Mouse (Mus musculus): Measurements from ENCODE around the gene Olfr1094. TPM values are rescaled to one million over a fixed set of nuclear protein-coding genes. Genes with fewer than 3 reads are reported as not detected.

Olfr1094 gene
- polyA plus RNA-seq (2015; fragmentation: Nextera tagmentation; extraction: Ambion mirVana), result not detected in 2 replicates

- no peak within 1 kb of the TSS for H3K9ac ChIP-seq
- H3K36me3 ChIP-seq, result no peaks in the 10 kb centered on the region
- ATAC-seq (replicated peaks; ENCODE audit: insufficient number of reproducible peaks, insufficient read depth, low FRiP score, low read depth), result no peak
- H3K27ac ChIP-seq, result no peak within 1 kb of the TSS
- H3K4me2 ChIP-seq, result no peak within 1 kb of the TSS
- H3K4me3 ChIP-seq, result no peak within 1 kb of the TSS
- H3K27me3 ChIP-seq, result no peaks in the 10 kb centered on the region
- H3K9me3 ChIP-seq (replicated peaks), result no peaks in the 10 kb centered on the region
- no peaks in the 10 kb centered on the region for H3K4me1 ChIP-seq (replicated peaks)
Measured at GRCm38 (mm10) chr2:86824363-86824762, at the start of gene Olfr1094. Olfr1094 (plus strand) TSS chr2:86824663.

- Histone ChIP-seq H3K9ac (no peak within 1 kb of the TSS), H3K4me3 (no peak within 1 kb of the TSS), H3K36me3 (no peaks in the 10 kb centered on the region), H3K9me3 (replicated peaks) (no peaks in the 10 kb centered on the region), H3K27me3 (no peaks in the 10 kb centered on the region), H3K27ac (no peak within 1 kb of the TSS), H3K4me1 (replicated peaks) (no peaks in the 10 kb centered on the region), H3K4me2 (no peak within 1 kb of the TSS)
- WGBS, result 61% methylated on average over 2 of the region's 2 CpGs
- ATAC-seq (replicated peaks; ENCODE audit: insufficient number of reproducible peaks, insufficient read depth, low FRiP score, low read depth), result no peak
Measured at GRCm38 (mm10) chr2:86782179-86782578, 42.3 kb upstream of the Olfr1094 start, which contains the start of gene Olfr1093. Olfr1093 (plus strand) TSS chr2:86782479.

DNA sequence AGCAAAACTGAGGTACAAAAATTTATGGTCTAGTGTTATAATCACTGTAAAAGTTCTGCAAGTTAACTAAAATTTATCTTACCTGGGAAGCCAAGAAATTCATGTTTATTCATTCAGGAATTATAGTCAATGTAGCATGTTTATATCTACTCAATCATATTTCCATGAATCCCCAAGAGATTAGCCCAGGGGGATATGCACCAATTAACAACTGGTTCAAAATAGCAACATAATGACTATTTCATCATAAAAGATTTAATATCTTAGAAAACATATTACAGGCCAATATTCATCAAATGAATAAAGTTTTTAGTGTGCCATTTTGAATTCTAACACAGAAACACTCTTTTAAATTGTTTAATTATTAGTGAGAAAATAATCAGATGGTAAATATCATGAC, 14.5 kb upstream of the Olfr1094 start, which contains the start of gene Olfr141:
Olfr141 (minus strand) TSS at position 101 of the 400 bp plus-strand sequence.
- no peaks in the 10 kb centered on the region for H3K4me1 ChIP-seq (replicated peaks)
- H3K27me3 ChIP-seq, result no peaks in the 10 kb centered on the region

DNA sequence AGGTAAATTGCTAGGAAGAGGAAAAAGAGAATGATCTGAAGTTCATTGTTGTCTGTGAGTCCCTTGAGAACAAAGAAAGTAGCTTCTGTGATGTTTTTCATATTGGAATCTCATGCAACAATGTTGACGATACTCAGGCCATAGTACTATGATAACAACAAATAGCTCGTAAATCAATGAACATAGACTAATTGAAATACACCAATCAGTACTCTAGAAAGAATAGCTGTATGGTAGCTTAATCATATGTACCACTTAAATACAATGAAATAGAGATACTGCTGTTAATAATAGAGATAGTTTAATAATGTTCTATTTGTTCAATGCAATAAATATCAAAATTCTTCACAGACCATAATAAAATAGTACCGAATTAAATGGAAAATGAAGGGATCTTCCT, 27.1 kb downstream of the Olfr1094 start, which contains the start of gene Olfr1095:
Olfr1095 (minus strand) TSS at position 101 of the 400 bp plus-strand sequence.
- H3K27ac ChIP-seq, result no peak within 1 kb of the TSS
- WGBS, result 84% methylated on average over 3 of the region's 3 CpGs
- no peak for ATAC-seq (replicated peaks; ENCODE audit: insufficient number of reproducible peaks, insufficient read depth, low FRiP score, low read depth)

More for the DNA sequence above, 14.5 kb upstream of the Olfr1094 start, which contains the start of gene Olfr141:
- H3K9me3 ChIP-seq (replicated peaks), result no peaks in the 10 kb centered on the region
- H3K9ac ChIP-seq, result no peak within 1 kb of the TSS
- H3K36me3 ChIP-seq, result no peaks in the 10 kb centered on the region
- no peak for ATAC-seq (replicated peaks; ENCODE audit: insufficient number of reproducible peaks, insufficient read depth, low FRiP score, low read depth)
- H3K4me3 ChIP-seq, result no peak within 1 kb of the TSS
- H3K4me2 ChIP-seq, result no peak within 1 kb of the TSS
- no peak within 1 kb of the TSS for H3K27ac ChIP-seq

DNA sequence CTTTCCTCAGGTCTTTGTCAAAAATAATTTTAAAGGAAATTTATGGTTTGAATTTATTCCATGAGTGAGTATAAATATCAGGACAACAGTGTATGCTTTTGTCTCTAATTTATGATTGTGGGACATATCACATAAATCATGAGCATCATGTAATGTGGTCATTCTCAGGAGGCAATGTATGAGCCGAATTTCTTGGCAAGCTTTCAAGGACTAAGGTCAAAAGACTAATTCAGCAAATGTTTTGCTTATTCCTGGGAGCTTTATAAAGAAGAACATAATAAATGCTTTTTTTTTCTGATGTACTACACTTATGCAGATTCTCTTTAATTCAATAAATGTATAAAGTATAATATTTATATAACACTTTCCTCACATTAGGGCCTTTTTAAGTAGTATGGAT, 50.2 kb downstream of the Olfr1094 start, which contains the start of gene Gm13723:
Gm13723 (minus strand) TSS at position 101 of the 400 bp plus-strand sequence.
- Histone ChIP-seq H3K9ac (no peak within 1 kb of the TSS), H3K27ac (no peak within 1 kb of the TSS), H3K27me3 (no peaks in the 10 kb centered on the region), H3K4me2 (no peak within 1 kb of the TSS), H3K4me3 (no peak within 1 kb of the TSS), H3K9me3 (replicated peaks) (no peaks in the 10 kb centered on the region), H3K36me3 (no peaks in the 10 kb centered on the region), H3K4me1 (replicated peaks) (no peaks in the 10 kb centered on the region)
- WGBS, result 54% methylated on average over 1 of the region's 1 CpGs
- ATAC-seq (replicated peaks; ENCODE audit: insufficient number of reproducible peaks, insufficient read depth, low FRiP score, low read depth), result no peak

More for the DNA sequence above, 27.1 kb downstream of the Olfr1094 start, which contains the start of gene Olfr1095:
- no peaks in the 10 kb centered on the region for H3K9me3 ChIP-seq (replicated peaks)
- no peaks in the 10 kb centered on the region for H3K4me1 ChIP-seq (replicated peaks)
- H3K36me3 ChIP-seq, result no peaks in the 10 kb centered on the region
- no peak within 1 kb of the TSS for H3K4me3 ChIP-seq
- H3K9ac ChIP-seq, result no peak within 1 kb of the TSS
- no peaks in the 10 kb centered on the region for H3K27me3 ChIP-seq
- no peak within 1 kb of the TSS for H3K4me2 ChIP-seq

Other genes with a start within 250 kb of the Olfr1094 start
- gene Olfr1082, start 225.7 kb upstream of the Olfr1094 start, polyA plus RNA-seq (2015; fragmentation: Nextera tagmentation; extraction: Ambion mirVana), result not detected in 2 replicates
- not detected in 2 replicates for gene Olfr1084, start 184.9 kb upstream of the Olfr1094 start, polyA plus RNA-seq (2015; fragmentation: Nextera tagmentation; extraction: Ambion mirVana)
- gene Olfr1085, start 162.6 kb upstream of the Olfr1094 start, polyA plus RNA-seq (2015; fragmentation: Nextera tagmentation; extraction: Ambion mirVana), result not detected in 2 replicates
- gene Olfr1086, start 144.6 kb upstream of the Olfr1094 start, polyA plus RNA-seq (2015; fragmentation: Nextera tagmentation; extraction: Ambion mirVana), result not detected in 2 replicates
- not detected in 2 replicates for gene Olfr1087, start 126.3 kb upstream of the Olfr1094 start, polyA plus RNA-seq (2015; fragmentation: Nextera tagmentation; extraction: Ambion mirVana)
- gene Olfr1089, start 91.0 kb upstream of the Olfr1094 start, polyA plus RNA-seq (2015; fragmentation: Nextera tagmentation; extraction: Ambion mirVana), result not detected in 2 replicates
- not detected in 2 replicates for gene Olfr1090, start 65.7 kb upstream of the Olfr1094 start, polyA plus RNA-seq (2015; fragmentation: Nextera tagmentation; extraction: Ambion mirVana)
- not detected in 2 replicates for gene Olfr1093, start 42.2 kb upstream of the Olfr1094 start, polyA plus RNA-seq (2015; fragmentation: Nextera tagmentation; extraction: Ambion mirVana)
- gene Olfr141, start 14.6 kb upstream of the Olfr1094 start, polyA plus RNA-seq (2015; fragmentation: Nextera tagmentation; extraction: Ambion mirVana), result not detected in 2 replicates
- gene Olfr1095, start 27.0 kb downstream of the Olfr1094 start, polyA plus RNA-seq (2015; fragmentation: Nextera tagmentation; extraction: Ambion mirVana), result not detected in 2 replicates
- gene Gm13723, start 50.1 kb downstream of the Olfr1094 start, polyA plus RNA-seq (2015; fragmentation: Nextera tagmentation; extraction: Ambion mirVana), result not detected in 2 replicates
- gene Olfr1097, start 67.6 kb downstream of the Olfr1094 start, polyA plus RNA-seq (2015; fragmentation: Nextera tagmentation; extraction: Ambion mirVana), result not detected in 2 replicates
- gene Olfr1098, start 99.9 kb downstream of the Olfr1094 start, polyA plus RNA-seq (2015; fragmentation: Nextera tagmentation; extraction: Ambion mirVana), result not detected in 2 replicates
- not detected in 2 replicates for gene Olfr1099, start 136.0 kb downstream of the Olfr1094 start, polyA plus RNA-seq (2015; fragmentation: Nextera tagmentation; extraction: Ambion mirVana)
- gene Olfr1100, start 155.3 kb downstream of the Olfr1094 start, polyA plus RNA-seq (2015; fragmentation: Nextera tagmentation; extraction: Ambion mirVana), result not detected in 2 replicates
- not detected in 2 replicates for gene Olfr1101, start 166.6 kb downstream of the Olfr1094 start, polyA plus RNA-seq (2015; fragmentation: Nextera tagmentation; extraction: Ambion mirVana)
- not detected in 2 replicates for gene Olfr1102, start 173.7 kb downstream of the Olfr1094 start, polyA plus RNA-seq (2015; fragmentation: Nextera tagmentation; extraction: Ambion mirVana)
- not detected in 2 replicates for gene Olfr1104, start 202.4 kb downstream of the Olfr1094 start, polyA plus RNA-seq (2015; fragmentation: Nextera tagmentation; extraction: Ambion mirVana)
- not detected in 2 replicates for gene Olfr1105, start 211.9 kb downstream of the Olfr1094 start, polyA plus RNA-seq (2015; fragmentation: Nextera tagmentation; extraction: Ambion mirVana)
- gene Olfr1106, start 227.6 kb downstream of the Olfr1094 start, polyA plus RNA-seq (2015; fragmentation: Nextera tagmentation; extraction: Ambion mirVana), result not detected in 2 replicates